Mouse (Mus musculus): ENCODE measurements at regions not wholly inside any gene's neighbourhood (a gene's known extent, or its start where the extent isn't known, plus 50 kb on each side); places are given as distances from the start of the nearest gene placed in this dataset.
A peak's percentile ranks its signal among the peaks of the same experiment; 100 is the strongest.

GRCm38 (mm10) chr6:100476550-100477366, 189.5 kb upstream of the Rybp start:
- DNase-seq (ENCODE audit: low spot score): no peak

- DNase-seq (ENCODE audit: low spot score): no peak
These were observed 188.2 kb upstream of the Rybp start for GRCm38 (mm10) chr6:100475341-100475955.

- no peak for DNase-seq (ENCODE audit: low spot score)
These were observed 187.0 kb upstream of the Rybp start for GRCm38 (mm10) chr6:100474326-100474725.

GRCm38 (mm10) chr6:100470071-100470470, 182.8 kb upstream of the Rybp start:
- DNase-seq (ENCODE audit: low spot score): no peak

- DNase-seq (ENCODE audit: low spot score): no peak
These were observed 175.5 kb upstream of the Rybp start for GRCm38 (mm10) chr6:100462757-100463156.

- DNase-seq (ENCODE audit: low spot score): no peak
These were observed 166.1 kb upstream of the Rybp start for GRCm38 (mm10) chr6:100453401-100453800.

GRCm38 (mm10) chr6:100452097-100453002, 165.1 kb upstream of the Rybp start:
- DNase-seq (ENCODE audit: low spot score): no peak

GRCm38 (mm10) chr6:100450108-100450507, 162.8 kb upstream of the Rybp start:
- DNase-seq (ENCODE audit: low spot score): no peak

- no peak for DNase-seq (ENCODE audit: low spot score)
These were observed 161.8 kb upstream of the Rybp start for GRCm38 (mm10) chr6:100449087-100449486.

GRCm38 (mm10) chr6:100447211-100447610, 159.9 kb upstream of the Rybp start:
- no peak for DNase-seq (ENCODE audit: low spot score)

- DNase-seq (ENCODE audit: low spot score): no peak
These were observed 159.5 kb upstream of the Rybp start for GRCm38 (mm10) chr6:100446804-100447203.

GRCm38 (mm10) chr6:100439071-100439737, 151.9 kb upstream of the Rybp start:
- DNase-seq (ENCODE audit: low spot score): no peak

GRCm38 (mm10) chr6:100438511-100438991, 151.3 kb upstream of the Rybp start:
- DNase-seq (ENCODE audit: low spot score): peak; percentile 53

- no peak for DNase-seq (ENCODE audit: low spot score)
These were observed 150.7 kb upstream of the Rybp start for GRCm38 (mm10) chr6:100437980-100438379.

GRCm38 (mm10) chr6:100436507-100436906, 149.2 kb upstream of the Rybp start:
- no peak for DNase-seq (ENCODE audit: low spot score)

- no peak for DNase-seq (ENCODE audit: low spot score)
These were observed 147.9 kb upstream of the Rybp start for GRCm38 (mm10) chr6:100435222-100435621.

GRCm38 (mm10) chr6:100433534-100433867, 146.2 kb upstream of the Rybp start:
- DNase-seq (ENCODE audit: low spot score): peak; percentile 40

- peak; percentile 96 for DNase-seq (ENCODE audit: low spot score)
These were observed 145.6 kb upstream of the Rybp start for GRCm38 (mm10) chr6:100432688-100433533.

GRCm38 (mm10) chr6:100430286-100430685, 143.0 kb upstream of the Rybp start:
- no peak for DNase-seq (ENCODE audit: low spot score)

GRCm38 (mm10) chr6:100429511-100429910, 142.2 kb upstream of the Rybp start:
- no peak for DNase-seq (ENCODE audit: low spot score)

GRCm38 (mm10) chr6:100428759-100429158, 141.5 kb upstream of the Rybp start:
- DNase-seq (ENCODE audit: low spot score): no peak

Measured in embryo, embryonic 10.5 days (tissue).